Mouse (Mus musculus) midbrain, embryonic 14.5 days (tissue): ENCODE measurements around the gene Dagla. TPM values are rescaled to one million over a fixed set of nuclear protein-coding genes. Genes with fewer than 3 reads are reported as not detected.

Source experiments
- ATAC-seq: fragments of 200-750 bp; cut with Nextera tagmentation; 2 replicates; pipeline ENCODE4 v1.8.0; 2017; ENCODE audit warnings: moderate number of reproducible peaks, moderate library complexity; ENCODE audit not compliant: low FRiP score, low TSS enrichment
- DNase-seq: peaks from one replicate; pipeline ENCODE4 v3.0.0-alpha.2; 2015
- H3K27ac ChIP-seq: fragments of 300-500 bp; sonication (generic); replicated peaks from 2 replicates; pipeline ENCODE4 v1.5.1; 2014; ENCODE audit warnings: mild to moderate bottlenecking, low read depth, low read length, moderate library complexity
- H3K27me3 ChIP-seq: fragments of 300-500 bp; sonication (generic); 2 replicates; pipeline ENCODE4 v1.6.1; 2014; ENCODE audit warnings: low read length, control low read depth, mixed read lengths; ENCODE audit not compliant: control insufficient read depth, insufficient read depth
- H3K36me3 ChIP-seq: fragments of 300-500 bp; sonication (generic); 2 replicates; pipeline ENCODE4 v1.6.1; 2014; ENCODE audit warnings: low read length, control low read depth; ENCODE audit not compliant: control insufficient read depth, insufficient read depth
- H3K4me1 ChIP-seq: fragments of 300-500 bp; sonication (generic); 2 replicates; pipeline ENCODE4 v1.6.1; 2014; ENCODE audit warnings: mild to moderate bottlenecking, antibody characterized with exemption, low read length, control low read depth; ENCODE audit not compliant: control insufficient read depth, insufficient read depth
- H3K4me2 ChIP-seq: fragments of 300-500 bp; sonication (generic); 2 replicates; pipeline ENCODE4 v1.6.1; 2014; ENCODE audit warnings: mild to moderate bottlenecking, low read length, moderate library complexity
- H3K4me3 ChIP-seq: fragments of 300-500 bp; sonication (generic); replicated peaks from 2 replicates; pipeline ENCODE4 v1.5.1; 2014; ENCODE audit warnings: low read depth, low read length
- H3K9ac ChIP-seq: fragments of 300-500 bp; sonication (generic); replicated peaks from 2 replicates; pipeline ENCODE4 v1.6.1; 2014; ENCODE audit warnings: mild to moderate bottlenecking, low read length, moderate library complexity
- H3K9me3 ChIP-seq: fragments of 300-500 bp; sonication (generic); 2 replicates; pipeline ENCODE4 v1.6.1; 2016; ENCODE audit warnings: low read length, control low read depth, mixed read lengths; ENCODE audit not compliant: control insufficient read depth
- WGBS: fragments of 180-500 bp; shearing (Covaris S2); extraction: QIAGEN DNeasy Blood & Tissue Kit; methylation state at CpG from one replicate; pipeline ENCODE4 v1.1.7; 2014; 5-methylcytosine and 5-hydroxymethylcytosine counted together
- polyA plus RNA-seq: library from polyadenylated mRNA; unstranded; fragments of >200 nt; fragmentation: Nextera tagmentation; extraction: Ambion mirVana; gene quantifications from 2 replicates; pipeline ENCODE4 v1.2.1, GENCODE M21; 2014

The Dagla gene
- polyA plus RNA-seq, 1 experiment from 2014 or later, result 9.4 TPM

- ATAC-seq (0 out of 2 replicates have a peak, but pooled peaks have one; percentile 18), DNase-seq (peak; percentile 58)
- peaks cover 12% of the 10 kb centered on the region; the same call in 1 of the 2 replicates for H3K4me1 ChIP-seq
- no peak overlapping the region for H3K4me3 ChIP-seq
- peak overlapping the region; percentile 23; the same call in 1 of the 2 replicates for H3K4me2 ChIP-seq
- no peaks in the 10 kb centered on the region for H3K9me3 ChIP-seq
- no peak overlapping the region for H3K9ac ChIP-seq
- H3K36me3 ChIP-seq, result no peaks in the 10 kb centered on the region
- H3K27me3 ChIP-seq, result no peaks in the 10 kb centered on the region
- peak overlapping the region; percentile 50 for H3K27ac ChIP-seq
- 44% methylated on average over 20 of the region's 20 CpGs for WGBS
Observed at GRCm38 (mm10) chr19:10294631-10295562, 9.8 kb downstream of the Dagla start.

- no peak for ATAC-seq
Observed at GRCm38 (mm10) chr19:10293987-10294386, 10.7 kb downstream of the Dagla start.

GRCm38 (mm10) chr19:10291896-10292490 is 12.7 kb downstream of the Dagla start:
- Histone ChIP-seq H3K27ac (no peak overlapping the region), H3K9me3 (no peaks in the 10 kb centered on the region), H3K27me3 (no peaks in the 10 kb centered on the region), H3K36me3 (no peaks in the 10 kb centered on the region), H3K4me2 (no peak overlapping the region), H3K9ac (no peak overlapping the region), H3K4me3 (no peak overlapping the region), H3K4me1 (peaks cover 12% of the 10 kb centered on the region; the same call in 1 of the 2 replicates)
- ATAC-seq (no peak), DNase-seq (no peak)
- 85% methylated on average over 9 of the region's 9 CpGs for WGBS

More at GRCm38 (mm10) chr19:10293987-10294386, 10.7 kb downstream of the Dagla start:
- Histone ChIP-seq H3K9ac (no peak overlapping the region), H3K9me3 (no peaks in the 10 kb centered on the region), H3K27me3 (no peaks in the 10 kb centered on the region), H3K4me2 (no peak overlapping the region), H3K27ac (no peak overlapping the region), H3K36me3 (no peaks in the 10 kb centered on the region), H3K4me1 (peaks cover 12% of the 10 kb centered on the region; the same call in 1 of the 2 replicates), H3K4me3 (no peak overlapping the region)
- no peak for DNase-seq
- 89% methylated on average over 5 of the region's 5 CpGs for WGBS

GRCm38 (mm10) chr19:10290153-10290945 is 14.3 kb downstream of the Dagla start:
- Histone ChIP-seq H3K4me3 (no peak overlapping the region), H3K36me3 (no peaks in the 10 kb centered on the region), H3K27ac (no peak overlapping the region), H3K27me3 (no peaks in the 10 kb centered on the region), H3K4me2 (no peak overlapping the region), H3K9me3 (no peaks in the 10 kb centered on the region), H3K9ac (0 out of 2 replicates have a peak overlapping the region, but pooled peaks have one; percentile 4), H3K4me1 (peaks cover 9% of the 10 kb centered on the region; the same call in 1 of the 2 replicates)
- whole genome bisulfite sequencing, result 75% methylated on average over 16 of the region's 16 CpGs
- ATAC-seq (no peak), DNase-seq (no peak)

GRCm38 (mm10) chr19:10289609-10290150 is 15.0 kb downstream of the Dagla start:
- no peak overlapping the region for H3K4me3 ChIP-seq
- H3K9me3 ChIP-seq, result no peaks in the 10 kb centered on the region
- WGBS, result 80% methylated on average over 4 of the region's 4 CpGs
- H3K4me2 ChIP-seq, result no peak overlapping the region
- H3K36me3 ChIP-seq, result 0 out of 2 replicates have a peak, but pooled peaks cover 1% of the 10 kb centered on the region
- DNase-seq (no peak), ATAC-seq (no peak)
- H3K9ac ChIP-seq, result no peak overlapping the region
- H3K27me3 ChIP-seq, result no peaks in the 10 kb centered on the region
- H3K4me1 ChIP-seq, result 0 out of 2 replicates have a peak, but pooled peaks cover 3% of the 10 kb centered on the region
- H3K27ac ChIP-seq, result no peak overlapping the region

GRCm38 (mm10) chr19:10288125-10289040 is 16.3 kb downstream of the Dagla start:
- H3K4me3 ChIP-seq, result no peak overlapping the region
- ATAC-seq, result no peak
- no peaks in the 10 kb centered on the region for H3K9me3 ChIP-seq
- H3K27me3 ChIP-seq, result no peaks in the 10 kb centered on the region
- H3K4me1 ChIP-seq, result no peaks in the 10 kb centered on the region
- 89% methylated on average over 8 of the region's 8 CpGs for WGBS
- H3K4me2 ChIP-seq, result no peak overlapping the region
- 0 out of 2 replicates have a peak, but pooled peaks cover 2% of the 10 kb centered on the region for H3K36me3 ChIP-seq
- no peak for DNase-seq
- no peak overlapping the region for H3K9ac ChIP-seq
- no peak overlapping the region for H3K27ac ChIP-seq

GRCm38 (mm10) chr19:10286458-10286872 is 18.2 kb downstream of the Dagla start:
- H3K9ac ChIP-seq, result no peak overlapping the region
- no peaks in the 10 kb centered on the region for H3K4me1 ChIP-seq
- no peaks in the 10 kb centered on the region; the same call in 1 of the 2 replicates for H3K27me3 ChIP-seq
- ATAC-seq (no peak), DNase-seq (no peak)
- 0 out of 2 replicates have a peak, but pooled peaks cover 2% of the 10 kb centered on the region for H3K36me3 ChIP-seq
- H3K4me3 ChIP-seq, result no peak overlapping the region
- 80% methylated on average over 10 of the region's 10 CpGs for WGBS
- H3K9me3 ChIP-seq, result no peaks in the 10 kb centered on the region
- H3K4me2 ChIP-seq, result no peak overlapping the region
- no peak overlapping the region for H3K27ac ChIP-seq
